Mouse (Mus musculus) skeletal muscle tissue, adult 2 months (tissue): ENCODE results near the gene Kctd15.

Experiments
- DNase-seq: peaks from one replicate; pipeline ENCODE4 v3.0.0-alpha.2; 2012; ENCODE audit warnings: low read depth, low spot score

The Kctd15 gene

DNA sequence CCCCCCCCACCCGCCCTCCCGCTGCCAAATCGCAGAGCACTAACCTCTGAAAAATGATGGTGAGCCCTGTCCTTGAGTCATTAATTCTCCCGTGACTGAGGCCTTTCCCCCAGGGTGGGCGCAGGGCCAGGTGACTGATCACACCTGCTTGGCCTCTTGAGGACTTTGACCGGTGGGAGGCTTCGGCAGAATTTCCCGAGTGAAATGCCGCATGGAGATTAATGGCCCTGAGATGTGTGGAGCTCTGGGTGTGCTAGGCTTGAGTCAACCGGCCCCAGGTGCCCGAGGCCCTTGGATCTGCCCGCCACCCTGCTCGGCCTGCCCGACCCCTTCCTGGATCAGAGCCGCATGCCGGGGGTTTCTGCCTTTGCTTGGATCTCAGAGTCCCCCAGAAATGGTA lies 11.3 kb upstream of the Kctd15 start:
- DNase-seq, result no peak

DNA sequence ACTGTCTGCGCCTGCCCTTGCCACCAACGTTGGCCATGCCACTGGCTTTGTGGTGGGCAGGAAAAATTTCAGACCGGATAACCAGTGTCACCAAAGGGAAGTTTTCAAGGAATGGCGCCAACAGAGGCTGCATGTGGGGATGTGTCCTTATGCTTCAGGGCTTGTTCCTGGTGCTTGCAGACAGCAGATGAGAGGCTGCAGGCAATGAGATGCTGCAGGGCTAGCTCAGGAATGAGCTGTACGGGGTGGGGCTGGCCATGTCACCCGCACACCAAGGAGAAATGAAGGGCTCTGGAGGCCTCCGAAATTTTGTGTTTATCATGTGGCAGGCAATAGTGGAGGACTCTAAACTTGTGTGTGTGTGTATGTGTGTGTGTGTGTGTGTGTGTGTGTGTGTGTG lies 6.6 kb upstream of the Kctd15 start:
- no peak for DNase-seq

DNA sequence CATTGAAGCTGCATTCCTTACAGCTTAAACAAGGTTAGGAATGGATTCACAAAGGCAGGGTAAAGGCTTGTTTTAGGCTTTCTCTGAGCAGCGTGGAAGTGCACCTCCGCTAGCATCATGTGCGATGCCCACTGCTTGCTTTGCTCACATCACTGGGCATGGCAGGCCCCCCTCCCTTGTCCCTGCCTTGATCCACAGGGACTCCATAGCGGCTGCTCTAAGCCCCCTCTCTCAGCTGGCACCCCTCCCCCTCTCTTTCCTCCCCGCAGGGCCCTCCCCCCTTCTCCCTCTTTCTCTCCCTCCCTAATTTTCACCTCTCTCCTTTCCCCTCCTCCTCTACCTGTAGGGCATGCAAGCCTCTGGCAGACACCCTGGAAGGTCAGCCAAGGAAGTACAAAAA lies 5.7 kb upstream of the Kctd15 start:
- no peak for DNase-seq

GRCm38 (mm10) chr7:34659386-34660085 lies 3.0 kb upstream of the Kctd15 start:
- DNase-seq, result no peak

- DNase-seq, result peak; percentile 89
These were observed 1.3 kb downstream of the Kctd15 start for GRCm38 (mm10) chr7:34655086-34655839.

DNA sequence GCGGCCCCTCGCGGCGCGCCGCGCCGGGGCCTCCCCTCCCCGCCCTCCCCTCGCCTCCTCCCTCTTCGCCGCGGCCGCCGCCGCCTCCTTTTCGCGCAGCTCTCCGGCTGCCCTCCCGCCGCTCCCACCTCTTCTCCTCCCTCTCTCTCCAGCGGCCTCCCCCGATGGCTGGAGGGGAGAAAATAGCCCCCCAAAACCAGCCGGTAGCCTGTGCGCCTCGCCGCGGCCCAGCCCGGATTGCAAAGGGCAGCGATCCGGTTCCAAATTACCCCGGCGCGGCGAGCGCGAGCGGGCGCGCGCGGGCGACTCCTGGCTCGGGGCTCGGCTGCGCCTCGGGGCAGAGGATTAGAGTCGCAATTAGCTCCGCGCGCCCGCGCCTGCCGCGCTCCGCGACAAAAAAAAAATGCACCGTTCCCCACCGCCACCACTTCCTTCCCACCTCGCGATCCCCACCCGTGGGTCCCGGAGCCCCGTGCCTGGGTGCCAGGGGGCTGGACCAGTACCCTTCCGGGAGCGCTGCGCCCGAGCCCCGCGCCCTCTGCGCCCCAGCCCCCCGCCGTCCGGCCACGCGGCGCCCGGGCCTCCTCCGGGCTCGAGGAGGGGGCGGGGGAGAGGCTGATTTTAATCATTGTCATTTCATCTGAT lies 2.0 kb downstream of the Kctd15 start:
- DNase-seq, result peak; percentile 47

GRCm38 (mm10) chr7:34653731-34654440 lies 2.6 kb downstream of the Kctd15 start:
- peak; percentile 37 for DNase-seq

DNA sequence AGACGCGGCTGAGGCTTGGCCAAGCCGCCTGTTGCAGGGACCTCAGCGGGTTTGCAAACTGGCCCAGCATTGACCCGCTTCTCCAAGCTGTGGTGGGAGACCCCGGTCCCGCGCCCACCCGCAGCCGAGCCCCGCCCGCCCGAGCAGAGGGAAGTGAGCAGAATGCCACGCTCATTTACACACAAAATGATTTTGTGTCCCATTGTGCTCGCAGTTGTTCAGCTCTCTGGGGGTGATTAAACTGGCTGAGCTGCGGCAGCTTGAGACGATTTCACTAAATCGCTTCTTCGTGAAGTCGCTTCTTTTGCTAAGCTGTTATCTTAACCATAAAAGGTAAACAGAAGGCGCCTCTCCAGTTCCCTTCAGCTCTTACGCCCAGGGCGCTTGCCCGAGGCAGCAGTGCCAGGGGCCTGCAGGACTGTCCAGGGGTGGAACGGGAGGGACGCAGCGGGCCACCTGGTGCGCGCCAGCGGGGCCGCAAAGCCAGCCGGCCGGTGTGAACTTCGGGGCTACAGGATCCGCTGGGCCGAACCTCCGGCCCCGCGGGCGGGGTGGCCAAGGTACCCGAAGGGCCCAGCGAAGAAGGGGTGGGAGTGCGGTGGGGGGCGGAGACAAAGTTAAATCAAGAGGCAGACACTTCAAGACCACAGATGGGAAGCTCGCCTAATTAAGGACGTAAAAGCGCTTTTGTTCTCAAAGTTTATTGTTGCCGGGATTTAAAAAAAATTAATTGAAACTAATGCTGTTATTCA lies 3.6 kb downstream of the Kctd15 start:
- peak; percentile 78 for DNase-seq

- DNase-seq, result no peak
These were observed 5.2 kb downstream of the Kctd15 start for GRCm38 (mm10) chr7:34651381-34651780.

DNA sequence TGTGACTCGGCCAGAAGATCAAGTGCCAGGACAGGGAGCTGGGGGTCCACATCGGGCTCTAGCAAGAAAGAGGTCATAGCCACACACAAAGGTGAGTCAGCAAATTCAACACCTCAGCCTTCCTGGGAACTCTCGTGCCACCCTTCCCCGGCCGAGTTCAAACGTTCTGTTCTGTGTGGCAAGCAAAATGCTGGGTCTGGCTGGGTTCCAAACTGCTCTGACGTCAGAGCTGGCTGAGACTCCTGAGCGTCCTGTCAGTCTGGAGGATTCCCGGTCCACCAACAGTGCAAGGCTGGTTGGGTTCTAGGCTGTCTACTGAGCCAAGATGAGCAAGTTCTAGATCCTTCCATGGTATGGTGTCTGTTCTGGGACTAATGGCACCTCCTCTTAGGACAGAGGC lies 9.5 kb downstream of the Kctd15 start:
- peak; percentile 80 for DNase-seq

- DNase-seq, result no peak
These were observed 10.3 kb downstream of the Kctd15 start for GRCm38 (mm10) chr7:34646144-34646795.

DNA sequence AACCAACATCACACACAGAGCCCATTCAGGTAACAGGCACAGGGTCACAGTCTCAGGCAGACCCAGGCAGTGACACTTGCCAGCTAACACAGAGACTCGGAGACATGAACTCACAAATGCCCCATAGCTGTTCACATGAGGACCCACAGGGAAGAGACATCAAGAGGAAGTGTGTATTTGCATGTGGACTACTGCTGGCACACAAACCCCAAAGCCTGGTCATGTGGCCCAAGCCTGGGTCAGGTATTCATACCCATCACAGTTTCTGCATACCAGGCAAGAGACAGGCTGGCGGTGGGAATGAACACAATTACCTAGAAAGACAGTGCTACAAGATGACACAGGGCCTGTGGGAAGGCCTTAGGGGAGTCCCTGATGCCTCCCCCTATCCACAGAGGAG lies 10.9 kb downstream of the Kctd15 start:
- no peak for DNase-seq

DNA sequence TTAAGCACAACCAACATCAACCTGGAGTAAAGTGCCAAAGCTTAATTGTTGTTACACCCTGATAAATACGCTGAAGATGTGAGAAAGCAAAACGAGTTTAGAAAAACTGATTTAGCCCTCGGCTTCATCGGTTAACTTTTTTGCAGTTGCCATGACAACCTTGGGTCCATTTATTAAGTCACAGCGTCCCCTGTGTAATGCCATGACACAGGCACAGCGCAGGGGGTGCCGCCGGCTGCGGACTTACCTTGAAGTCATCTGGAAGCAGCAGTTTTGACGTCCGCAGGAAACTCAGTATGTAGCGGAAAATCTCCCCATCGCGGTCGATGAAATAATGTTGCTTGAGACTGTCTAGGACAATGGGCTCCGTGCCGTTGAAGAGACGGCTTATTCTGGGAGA lies 11.9 kb downstream of the Kctd15 start:
- DNase-seq, result no peak

- DNase-seq, result no peak
These were observed 13.2 kb downstream of the Kctd15 start for GRCm38 (mm10) chr7:34643329-34643728.

DNA sequence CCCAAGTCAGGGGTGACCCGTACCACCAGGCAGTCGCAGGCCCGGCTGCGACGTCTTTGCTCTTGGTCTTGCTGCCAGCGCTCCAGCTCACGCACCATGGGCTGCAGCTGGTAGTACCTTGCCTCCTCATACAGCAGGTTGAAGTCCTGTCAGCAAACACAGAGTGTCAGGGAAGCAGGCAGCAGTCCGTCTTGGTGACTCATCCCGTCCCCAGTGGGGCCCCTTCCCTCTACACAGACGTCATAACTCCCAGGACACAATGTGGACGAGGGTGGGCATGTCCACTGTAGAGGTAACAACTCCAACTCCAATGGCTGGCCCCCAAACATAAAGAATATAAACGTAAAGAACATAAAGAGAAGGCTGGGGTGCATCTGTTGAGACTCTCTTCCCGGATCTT lies 14.6 kb downstream of the Kctd15 start:
- DNase-seq, result no peak

- no peak for DNase-seq
These were observed 16.7 kb downstream of the Kctd15 start for GRCm38 (mm10) chr7:34639798-34640197.

GRCm38 (mm10) chr7:34636661-34637060 lies 19.9 kb downstream of the Kctd15 start:
- no peak for DNase-seq

DNA sequence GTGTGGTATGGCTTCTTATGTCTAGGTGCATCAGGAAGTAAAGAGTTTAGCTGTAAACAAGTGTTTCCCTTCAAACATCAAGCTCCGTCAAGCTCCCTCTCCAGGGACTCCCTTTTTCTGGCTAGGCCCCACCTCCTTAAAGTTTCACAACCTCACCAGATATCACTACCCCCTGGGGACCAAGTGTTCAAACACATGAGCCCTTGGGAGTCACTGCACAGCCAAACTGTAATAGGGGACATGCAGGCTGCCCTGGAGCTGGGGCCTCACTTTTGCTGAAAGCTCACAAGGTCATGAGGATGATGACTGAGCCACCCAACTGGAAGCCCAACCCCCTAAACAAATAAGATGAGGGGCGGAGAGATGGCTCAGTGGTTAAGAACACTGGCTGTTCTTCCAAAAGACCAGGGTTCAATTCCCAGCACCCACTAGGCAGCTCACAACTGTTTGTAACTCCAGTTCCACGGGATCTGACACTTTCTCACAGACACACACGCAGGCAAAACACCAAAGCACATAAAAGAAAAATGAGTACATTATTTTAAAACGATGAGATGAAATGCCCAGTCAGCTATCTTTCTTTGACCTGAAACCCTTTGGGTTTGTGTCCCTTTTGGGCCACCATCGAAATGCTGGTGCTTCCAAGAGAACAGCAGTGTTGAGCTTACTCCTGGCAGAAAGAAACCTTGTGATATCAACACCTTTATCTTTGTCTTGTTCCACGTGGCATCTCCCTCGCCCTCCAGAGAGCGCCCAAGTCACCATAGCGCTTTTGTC lies 23.4 kb downstream of the Kctd15 start:
- no peak for DNase-seq

DNA sequence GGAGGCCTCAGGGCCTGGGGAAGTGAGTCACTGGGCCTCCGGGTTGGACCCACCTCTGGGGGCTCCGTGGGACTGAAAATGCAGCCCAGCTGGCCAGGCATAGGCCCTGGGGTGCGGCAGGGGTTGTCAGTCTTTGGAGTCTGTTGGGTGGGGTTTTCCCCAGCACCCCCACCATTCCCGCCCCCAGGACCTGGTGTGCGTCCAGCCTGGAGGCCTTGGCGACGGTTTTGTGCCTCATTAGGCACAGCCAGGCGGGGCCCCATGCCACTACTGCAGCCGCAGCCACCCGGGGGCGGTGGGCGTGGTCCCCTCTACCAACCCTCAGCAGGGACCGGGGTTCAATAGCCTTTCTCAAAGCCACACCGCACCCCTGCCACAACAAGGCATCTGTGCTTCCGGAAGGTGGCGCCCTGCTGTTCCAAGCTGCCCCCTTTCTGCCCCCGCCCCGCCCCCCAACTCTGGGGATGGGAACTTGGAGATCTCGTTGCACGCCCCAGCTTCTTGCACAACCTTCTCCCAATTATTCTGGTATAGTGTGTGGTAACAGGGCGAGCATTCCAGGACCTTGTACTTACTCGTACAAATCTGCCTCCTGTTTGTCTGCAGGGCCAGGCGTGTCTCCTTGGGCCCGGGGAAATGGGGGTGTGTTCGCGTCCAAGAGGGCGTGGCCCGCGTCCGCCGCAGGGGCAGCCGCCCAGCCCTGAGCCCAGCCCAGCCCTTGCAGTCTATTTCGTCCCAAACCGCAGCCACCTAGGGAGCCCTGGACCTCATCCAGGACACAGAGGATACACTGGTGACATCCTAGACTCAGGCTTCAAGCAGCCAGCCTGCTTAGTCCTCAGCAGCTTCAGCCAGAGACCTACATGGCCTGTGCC lies 26.1 kb downstream of the Kctd15 start:
- DNase-seq, result peak; percentile 89
